Mouse (Mus musculus) right cerebral cortex, postnatal 4 days (tissue): Measurements from ENCODE around the gene Arpc5l.

Source experiments
- DNase-seq: peaks from one replicate; pipeline ENCODE4 v3.0.0-alpha.2; 2022

The Arpc5l gene

GRCm38 (mm10) chr2:39004880-39005435 lies at the start of gene Arpc5l:
Arpc5l (plus strand) TSS chr2:39005348.
- peak; percentile 92 for DNase-seq

GRCm38 (mm10) chr2:38956062-38956461 lies 49.1 kb upstream of the Arpc5l start:
- DNase-seq, result no peak

- no peak for DNase-seq
Observed at GRCm38 (mm10) chr2:38957671-38958223, 47.4 kb upstream of the Arpc5l start.

GRCm38 (mm10) chr2:38964198-38964597 lies 41.0 kb upstream of the Arpc5l start:
- no peak for DNase-seq

GRCm38 (mm10) chr2:38969650-38970049 lies 35.5 kb upstream of the Arpc5l start:
- DNase-seq, result no peak

- DNase-seq, result no peak
Observed at GRCm38 (mm10) chr2:38970057-38970456, 35.1 kb upstream of the Arpc5l start.

GRCm38 (mm10) chr2:38973223-38973622 lies 31.9 kb upstream of the Arpc5l start:
- no peak for DNase-seq

GRCm38 (mm10) chr2:38973701-38974100 lies 31.4 kb upstream of the Arpc5l start:
- DNase-seq, result peak; percentile 40

GRCm38 (mm10) chr2:38974171-38974570 lies 31.0 kb upstream of the Arpc5l start:
- DNase-seq, result no peak

- no peak for DNase-seq
Observed at GRCm38 (mm10) chr2:38975181-38975580, 30.0 kb upstream of the Arpc5l start.

- DNase-seq, result no peak
Observed at GRCm38 (mm10) chr2:38975941-38976805, 29.0 kb upstream of the Arpc5l start.

GRCm38 (mm10) chr2:38977837-38978236 lies 27.3 kb upstream of the Arpc5l start:
- no peak for DNase-seq

- DNase-seq, result no peak
Observed at GRCm38 (mm10) chr2:38983456-38983855, 21.7 kb upstream of the Arpc5l start.

GRCm38 (mm10) chr2:38986580-38986979 lies 18.6 kb upstream of the Arpc5l start:
- no peak for DNase-seq

- no peak for DNase-seq
Observed at GRCm38 (mm10) chr2:38987371-38987770, 17.8 kb upstream of the Arpc5l start.

GRCm38 (mm10) chr2:38987803-38988510 lies 17.2 kb upstream of the Arpc5l start:
- no peak for DNase-seq

- no peak for DNase-seq
Observed at GRCm38 (mm10) chr2:38988929-38989328, 16.2 kb upstream of the Arpc5l start.

- DNase-seq, result no peak
Observed at GRCm38 (mm10) chr2:38992004-38992403, 13.1 kb upstream of the Arpc5l start.

GRCm38 (mm10) chr2:38992452-38992851 lies 12.7 kb upstream of the Arpc5l start:
- no peak for DNase-seq

- peak; percentile 91 for DNase-seq
Observed at GRCm38 (mm10) chr2:38997386-38998374, 7.5 kb upstream of the Arpc5l start, which contains the start of gene Wdr38. Wdr38 (plus strand) TSS chr2:38997476.

- DNase-seq, result no peak
Observed at GRCm38 (mm10) chr2:38999381-38999780, 5.8 kb upstream of the Arpc5l start.
